Mouse (Mus musculus) CH12.LX (cell line): ENCODE measurements at regions not wholly inside any gene's neighbourhood (a gene's known extent, or its start where the extent isn't known, plus 50 kb on each side); places are given as distances from the start of the nearest gene placed in this dataset.

ENCODE experiments used
- CTCF ChIP-seq, 2 experiments: IDR thresholded peaks in 1 of 2; conservative IDR thresholded peaks in 1 of 2; 2 replicates each; pipeline ENCODE4 v1.5.1; 2011 to 2012; ENCODE audit warnings: low read depth in 2 of 2, low read length in 2 of 2, improper control_type of control experiment in 1 of 2, inconsistent platforms in 1 of 2, mild to moderate bottlenecking in 1 of 2, moderate library complexity in 1 of 2
- POLR2A ChIP-seq: IDR thresholded peaks from 2 replicates; pipeline ENCODE4 v1.6.1; 2011; ENCODE audit warnings: low read depth, mild to moderate bottlenecking, improper control_type of control experiment, low read length
- TCF12 ChIP-seq: IDR thresholded peaks from 2 replicates; pipeline ENCODE4 v1.6.1; 2014; ENCODE audit warnings: low read depth, mild to moderate bottlenecking, inconsistent platforms, low read length, improper control_type of control experiment

- TF ChIP-seq CTCF (conservative IDR thresholded peaks at IDR 0.05 in 1 of 2, IDR thresholded peaks at IDR 0.05 in 1 of 2; ENCODE audit: low read depth in 2 of 2, low read length in 2 of 2) = peak; percentile 44 to 61; a peak in 3 of 4 replicates
- TF ChIP-seq TCF12 = no peak
- no peak for TF ChIP-seq POLR2A
Observed at GRCm38 (mm10) chr14:67620854-67621476, 1612.0 kb upstream of the Gulo start.
